ENCODE assay signal across 8 mouse cellular contexts in the genomic region with DNA sequence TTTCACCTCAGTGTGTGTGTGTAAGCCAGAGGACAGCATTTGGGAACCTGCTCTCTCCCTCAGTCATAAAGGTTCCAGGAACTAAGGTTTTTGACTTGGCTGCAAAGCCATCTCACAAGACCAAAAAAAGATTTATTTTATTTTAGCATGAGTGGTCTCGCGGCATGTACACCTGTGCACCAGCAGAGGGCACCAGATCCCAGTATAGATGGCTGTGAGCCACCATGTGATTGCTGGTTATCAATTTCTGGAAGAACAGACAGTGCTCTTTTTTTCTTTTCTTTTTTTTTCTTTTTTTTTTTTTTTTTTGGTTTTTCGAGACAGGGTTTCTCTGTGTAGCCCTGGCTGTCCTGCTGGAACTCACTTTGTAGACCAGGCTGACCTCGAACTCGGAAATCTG. TPM values are rescaled to one million over a fixed set of nuclear protein-coding genes. Genes with fewer than 3 reads are reported as not detected.
A peak's percentile ranks its signal among the peaks of the same experiment; 100 is the strongest.
DNase-seq lines count a peak whose midpoint lies in the region.
"Not testable (repeated sequence)": the region's sequence is repeated elsewhere in the genome, so short reads cannot be mapped to it uniquely, and the experiment has no call there.

No protein-coding gene starts in this region.

- peak; percentile 82 for DNase-seq in MN1 (ENCODE audit: low spot score)
- peak; percentile 37 for DNase-seq in cerebellum, adult 11 months
- DNase-seq in forebrain, embryonic 10.5 days (ENCODE audit: extremely low spot score, low spot score), result peak; percentile 46
- DNase-seq in heart, postnatal 4 days, result peak; percentile 74
- peak; percentile 42 for DNase-seq in layer of hippocampus, adult 9-10 months (ENCODE audit: low spot score)
- DNase-seq in lung, postnatal 14 days, result peak; percentile 78
- peak; percentile 55 for DNase-seq in right cerebral cortex, adult 18-20 months
- DNase-seq in thymus, postnatal 36 days, result peak; percentile 61 to 62

- 48% methylated on average over 5 of the region's 5 CpGs for WGBS in forebrain, embryonic 10.5 days

- not testable (repeated sequence) for H3K36me3 ChIP-seq in forebrain, embryonic 10.5 days (replicated peaks)

- H3K9me3 ChIP-seq in forebrain, embryonic 10.5 days, result not testable (repeated sequence)

- peaks cover 19% of the 10 kb centered on the region for H3K4me1 ChIP-seq in forebrain, embryonic 10.5 days

- H3K4me3 ChIP-seq in forebrain, embryonic 10.5 days, result not testable (repeated sequence)

- peaks cover 13% of the 10 kb centered on the region for H3K27me3 ChIP-seq in forebrain, embryonic 10.5 days (ENCODE audit: poor library complexity, severe bottlenecking)

- H3K27ac ChIP-seq in forebrain, embryonic 10.5 days, result not testable (repeated sequence)

RNA-seq across cellular contexts. Expression of a gene that starts 32.7 kb away (rescaled TPM):
- 231 and 246 TPM in 2 replicates for polyA plus RNA-seq in forebrain, embryonic 10.5 days (2016; fragmentation: Nextera tagmentation; extraction: Ambion mirVana)
- 10 to 100 TPM; 83.0 to 83.3 TPM for total RNA-seq in heart, postnatal 4 days (2021)

RNA-seq across cellular contexts. Expression of a gene that starts 35.8 kb away (rescaled TPM):
- polyA plus RNA-seq in forebrain, embryonic 10.5 days (2016; fragmentation: Nextera tagmentation; extraction: Ambion mirVana), result 20.5 and 23.0 TPM in 2 replicates
- total RNA-seq in heart, postnatal 4 days (2021), result 10 to 100 TPM; 26.0 to 27.4 TPM

RNA-seq across cellular contexts. Expression of a gene that starts 41.5 kb away (rescaled TPM):
- polyA plus RNA-seq in forebrain, embryonic 10.5 days (2016; fragmentation: Nextera tagmentation; extraction: Ambion mirVana), result 26.8 and 32.0 TPM in 2 replicates
- total RNA-seq in heart, postnatal 4 days (2021), result 10 to 100 TPM; 68.1 to 75.2 TPM
